Mouse (Mus musculus): ENCODE measurements at regions not wholly inside any gene's neighbourhood (a gene's known extent, or its start where the extent isn't known, plus 50 kb on each side); places are given as distances from the start of the nearest gene placed in this dataset.

GRCm38 (mm10) chr7:90049831-90050237 lies 69.1 kb upstream of the Eed start:
- 0 out of 2 replicates have a peak overlapping the region, but pooled peaks have one; percentile 11 for H3K9ac ChIP-seq (ENCODE audit: low read depth, low read length)
- no peaks in the 10 kb centered on the region for H3K36me3 ChIP-seq (ENCODE audit: control insufficient read depth, insufficient read depth)
- H3K4me3 ChIP-seq (ENCODE audit: low read depth, low read length) = no peak overlapping the region
- 80% methylated on average over 8 of the region's 8 CpGs for WGBS (ENCODE audit: insufficient replicate concordance)
- no peaks in the 10 kb centered on the region for H3K9me3 ChIP-seq (replicated peaks; ENCODE audit: control insufficient read depth, low read length)
- no peak overlapping the region for H3K4me2 ChIP-seq (ENCODE audit: low read depth, low read length)
- no peak for ATAC-seq (ENCODE audit: low read depth)
- H3K27ac ChIP-seq (ENCODE audit: low read length) = peak overlapping the region; percentile 49; the same call in 1 of the 2 replicates
- H3K27me3 ChIP-seq (ENCODE audit: control insufficient read depth, insufficient read depth, low read depth, low read length) = no peaks in the 10 kb centered on the region
- H3K4me1 ChIP-seq (ENCODE audit: control insufficient read depth, low read depth, low read length) = peaks cover 62% of the 10 kb centered on the region

- Histone ChIP-seq H3K9me3 (replicated peaks; ENCODE audit: control insufficient read depth, low read length) (no peaks in the 10 kb centered on the region), H3K4me1 (ENCODE audit: control insufficient read depth, low read depth, low read length) (peaks cover 53% of the 10 kb centered on the region), H3K4me2 (ENCODE audit: low read depth, low read length) (peak overlapping the region; percentile 48), H3K9ac (ENCODE audit: low read depth, low read length) (peak overlapping the region; percentile 34), H3K36me3 (ENCODE audit: control insufficient read depth, insufficient read depth) (no peaks in the 10 kb centered on the region), H3K27ac (ENCODE audit: low read length) (peak overlapping the region; percentile 63), H3K4me3 (ENCODE audit: low read depth, low read length) (no peak overlapping the region), H3K27me3 (ENCODE audit: control insufficient read depth, insufficient read depth, low read depth, low read length) (no peaks in the 10 kb centered on the region)
- peak; percentile 66 for ATAC-seq (ENCODE audit: low read depth)
- 23% methylated on average over 7 of the region's 7 CpGs for WGBS (ENCODE audit: insufficient replicate concordance)
These were observed 74.2 kb upstream of the Eed start for GRCm38 (mm10) chr7:90054795-90055511.

GRCm38 (mm10) chr7:90057947-90058346 lies 72.1 kb upstream of the Picalm start:
- no peak overlapping the region for H3K9ac ChIP-seq (ENCODE audit: low read depth, low read length)
- H3K27me3 ChIP-seq (ENCODE audit: control insufficient read depth, insufficient read depth, low read depth, low read length) = no peaks in the 10 kb centered on the region
- peaks cover 78% of the 10 kb centered on the region for H3K4me1 ChIP-seq (ENCODE audit: control insufficient read depth, low read depth, low read length)
- H3K9me3 ChIP-seq (replicated peaks; ENCODE audit: control insufficient read depth, low read length) = no peaks in the 10 kb centered on the region
- no peaks in the 10 kb centered on the region for H3K36me3 ChIP-seq (ENCODE audit: control insufficient read depth, insufficient read depth)
- H3K4me2 ChIP-seq (ENCODE audit: low read depth, low read length) = no peak overlapping the region
- no peak for ATAC-seq (ENCODE audit: low read depth)
- 10% methylated on average over 1 of the region's 1 CpGs for WGBS (ENCODE audit: insufficient replicate concordance)
- no peak overlapping the region for H3K4me3 ChIP-seq (ENCODE audit: low read depth, low read length)
- peak overlapping the region; percentile 10 for H3K27ac ChIP-seq (ENCODE audit: low read length)

GRCm38 (mm10) chr7:90058636-90059035 lies 71.4 kb upstream of the Picalm start:
- H3K27ac ChIP-seq (ENCODE audit: low read length) = peak overlapping the region; percentile 98

GRCm38 (mm10) chr7:90059249-90059628 lies 70.8 kb upstream of the Picalm start:
- WGBS (ENCODE audit: insufficient replicate concordance) = 33% methylated on average over 8 of the region's 8 CpGs
- Histone ChIP-seq H3K9ac (ENCODE audit: low read depth, low read length) (peak overlapping the region; percentile 78), H3K27ac (ENCODE audit: low read length) (peak overlapping the region; percentile 98), H3K4me1 (ENCODE audit: control insufficient read depth, low read depth, low read length) (peaks cover 83% of the 10 kb centered on the region), H3K4me2 (ENCODE audit: low read depth, low read length) (peak overlapping the region; percentile 73; the same call in 1 of the 2 replicates), H3K9me3 (replicated peaks; ENCODE audit: control insufficient read depth, low read length) (no peaks in the 10 kb centered on the region), H3K4me3 (ENCODE audit: low read depth, low read length) (no peak overlapping the region), H3K36me3 (ENCODE audit: control insufficient read depth, insufficient read depth) (no peaks in the 10 kb centered on the region), H3K27me3 (ENCODE audit: control insufficient read depth, insufficient read depth, low read depth, low read length) (no peaks in the 10 kb centered on the region)
- ATAC-seq (ENCODE audit: low read depth) = no peak

More at GRCm38 (mm10) chr7:90058636-90059035, 71.4 kb upstream of the Picalm start:
- Histone ChIP-seq H3K36me3 (ENCODE audit: control insufficient read depth, insufficient read depth) (no peaks in the 10 kb centered on the region), H3K4me2 (ENCODE audit: low read depth, low read length) (no peak overlapping the region), H3K4me3 (ENCODE audit: low read depth, low read length) (no peak overlapping the region), H3K4me1 (ENCODE audit: control insufficient read depth, low read depth, low read length) (peaks cover 83% of the 10 kb centered on the region), H3K27me3 (ENCODE audit: control insufficient read depth, insufficient read depth, low read depth, low read length) (no peaks in the 10 kb centered on the region), H3K9ac (ENCODE audit: low read depth, low read length) (no peak overlapping the region), H3K9me3 (replicated peaks; ENCODE audit: control insufficient read depth, low read length) (no peaks in the 10 kb centered on the region)
- 82% methylated on average over 4 of the region's 4 CpGs for WGBS (ENCODE audit: insufficient replicate concordance)
- ATAC-seq (ENCODE audit: low read depth) = no peak

- Histone ChIP-seq H3K27me3 (ENCODE audit: control insufficient read depth, insufficient read depth, low read depth, low read length) (no peaks in the 10 kb centered on the region), H3K9ac (ENCODE audit: low read depth, low read length) (peak overlapping the region; percentile 78), H3K36me3 (ENCODE audit: control insufficient read depth, insufficient read depth) (no peaks in the 10 kb centered on the region), H3K4me2 (ENCODE audit: low read depth, low read length) (peak overlapping the region; percentile 73), H3K9me3 (replicated peaks; ENCODE audit: control insufficient read depth, low read length) (no peaks in the 10 kb centered on the region), H3K4me3 (ENCODE audit: low read depth, low read length) (peak overlapping the region; percentile 63), H3K4me1 (ENCODE audit: control insufficient read depth, low read depth, low read length) (peaks cover 83% of the 10 kb centered on the region), H3K27ac (ENCODE audit: low read length) (peak overlapping the region; percentile 98)
- WGBS (ENCODE audit: insufficient replicate concordance) = 30% methylated on average over 6 of the region's 6 CpGs
- peak; percentile 14 for ATAC-seq (ENCODE audit: low read depth)
These were observed 70.2 kb upstream of the Picalm start for GRCm38 (mm10) chr7:90059629-90060301.

- peak; percentile 86 for ATAC-seq (ENCODE audit: low read depth)
- WGBS (ENCODE audit: insufficient replicate concordance) = 14% methylated on average over 16 of the region's 16 CpGs
- peaks cover 84% of the 10 kb centered on the region for H3K4me1 ChIP-seq (ENCODE audit: control insufficient read depth, low read depth, low read length)
- no peaks in the 10 kb centered on the region for H3K36me3 ChIP-seq (ENCODE audit: control insufficient read depth, insufficient read depth)
- no peaks in the 10 kb centered on the region for H3K27me3 ChIP-seq (ENCODE audit: control insufficient read depth, insufficient read depth, low read depth, low read length)
- no peaks in the 10 kb centered on the region for H3K9me3 ChIP-seq (replicated peaks; ENCODE audit: control insufficient read depth, low read length)
- peak overlapping the region; percentile 63 for H3K4me3 ChIP-seq (ENCODE audit: low read depth, low read length)
- peak overlapping the region; percentile 73 for H3K4me2 ChIP-seq (ENCODE audit: low read depth, low read length)
- peak overlapping the region; percentile 78 for H3K9ac ChIP-seq (ENCODE audit: low read depth, low read length)
- H3K27ac ChIP-seq (ENCODE audit: low read length) = peak overlapping the region; percentile 98
These were observed 69.5 kb upstream of the Picalm start for GRCm38 (mm10) chr7:90060343-90061175.

GRCm38 (mm10) chr7:90061701-90062100 lies 68.3 kb upstream of the Picalm start:
- H3K4me1 ChIP-seq (ENCODE audit: control insufficient read depth, low read depth, low read length) = peaks cover 88% of the 10 kb centered on the region
- no peak for ATAC-seq (ENCODE audit: low read depth)
- no peaks in the 10 kb centered on the region for H3K27me3 ChIP-seq (ENCODE audit: control insufficient read depth, insufficient read depth, low read depth, low read length)

More at GRCm38 (mm10) chr7:90061701-90062100, 68.3 kb upstream of the Picalm start:
- H3K36me3 ChIP-seq (ENCODE audit: control insufficient read depth, insufficient read depth) = no peaks in the 10 kb centered on the region
- peak overlapping the region; percentile 63 for H3K4me3 ChIP-seq (ENCODE audit: low read depth, low read length)
- H3K9ac ChIP-seq (ENCODE audit: low read depth, low read length) = peak overlapping the region; percentile 78
- WGBS (ENCODE audit: insufficient replicate concordance) = 64% methylated on average over 7 of the region's 7 CpGs
- peak overlapping the region; percentile 98 for H3K27ac ChIP-seq (ENCODE audit: low read length)
- H3K9me3 ChIP-seq (replicated peaks; ENCODE audit: control insufficient read depth, low read length) = no peaks in the 10 kb centered on the region
- H3K4me2 ChIP-seq (ENCODE audit: low read depth, low read length) = peak overlapping the region; percentile 73
